Mouse (Mus musculus): Measurements from ENCODE around the gene Gm10563.

DNA sequence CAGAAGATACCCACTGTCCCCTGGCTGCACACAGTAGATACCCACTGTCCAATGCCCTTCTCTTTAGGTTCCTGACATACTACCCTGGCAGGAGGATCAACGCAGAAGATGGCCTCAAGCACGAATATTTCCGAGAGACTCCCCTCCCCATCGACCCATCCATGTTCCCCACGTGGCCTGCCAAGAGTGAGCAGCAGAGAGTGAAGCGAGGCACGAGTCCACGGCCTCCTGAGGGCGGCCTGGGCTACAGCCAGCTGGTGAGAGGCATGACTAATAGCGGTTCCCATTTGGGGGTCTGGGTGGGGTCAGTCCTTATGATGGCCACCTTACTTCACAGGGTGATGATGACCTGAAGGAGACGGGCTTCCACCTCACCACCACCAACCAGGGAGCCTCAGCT, 4.1 kb upstream of the Gm10563 start:
- no peak for TF ChIP-seq POLR2A (IDR thresholded peaks at IDR 0.05; ENCODE audit: low read depth, low read length)
- TF ChIP-seq CTCF (IDR thresholded peaks at IDR 0.05; ENCODE audit: extremely low read depth, insufficient read depth, insufficient read length, insufficient replicate concordance), result no peak

Measured in spleen, adult 2 months (tissue).